Mouse (Mus musculus) olfactory bulb, adult 2 months (tissue): ENCODE results near the gene Tbc1d23.

Experiments
- CTCF ChIP-seq: fragments of 200-500 bp; IDR thresholded peaks from 2 replicates; pipeline ENCODE4 v1.5.1; 2012; ENCODE audit warnings: low read depth, mild to moderate bottlenecking, low read length, moderate library complexity; ENCODE audit not compliant: insufficient read depth
- POLR2A ChIP-seq: fragments of 200-500 bp; IDR thresholded peaks from 2 replicates; pipeline ENCODE4 v1.6.1; 2012; ENCODE audit warnings: mild to moderate bottlenecking, low read depth, low read length, moderate library complexity; ENCODE audit not compliant: insufficient read depth

DNA sequence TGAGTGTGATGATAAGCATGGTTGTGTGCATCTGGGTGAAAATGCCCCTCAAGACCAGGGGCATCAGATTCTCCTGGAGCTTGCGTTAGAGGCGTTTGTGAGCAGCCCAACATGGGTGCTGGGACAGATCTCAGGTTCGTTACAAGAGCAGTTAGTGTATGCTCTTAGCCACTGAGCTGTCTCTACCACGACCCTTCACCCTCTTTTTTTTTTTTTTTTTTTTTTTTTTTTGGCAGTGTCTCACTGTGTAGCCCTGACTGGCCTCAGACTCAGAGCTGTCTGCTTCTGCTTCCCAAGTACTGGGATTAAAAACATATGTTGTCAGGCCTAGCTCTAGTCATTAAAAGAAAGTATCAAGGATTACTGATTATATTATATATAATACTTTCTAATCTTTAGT, 105.0 kb downstream of the Tbc1d23 start:
- TF ChIP-seq CTCF: no peak
- no peak for TF ChIP-seq POLR2A
